Mouse (Mus musculus) cerebellum, adult 9-11 months (tissue): ENCODE data around the gene Rsad2.
"Not testable (repeated sequence)": the region's sequence is repeated elsewhere in the genome, so short reads cannot be mapped to it uniquely, and the experiment has no call there.

Source experiments
- DNase-seq: peaks from one replicate; pipeline ENCODE4 v3.0.0; 2022

Gene Rsad2

GRCm38 (mm10) chr12:26444511-26444910, 11.7 kb downstream of the Rsad2 start:
- no peak for DNase-seq

GRCm38 (mm10) chr12:26444054-26444453, 12.2 kb downstream of the Rsad2 start:
- peak; percentile 34 for DNase-seq

- DNase-seq = no peak
These were observed 16.9 kb downstream of the Rsad2 start for GRCm38 (mm10) chr12:26439366-26439765.

- DNase-seq = no peak
These were observed 18.3 kb downstream of the Rsad2 start for GRCm38 (mm10) chr12:26437950-26438349.

GRCm38 (mm10) chr12:26436334-26436733, 19.9 kb downstream of the Rsad2 start:
- no peak for DNase-seq

- DNase-seq = not testable (repeated sequence)
These were observed 27.5 kb downstream of the Rsad2 start for GRCm38 (mm10) chr12:26428771-26429170.

- DNase-seq = no peak
These were observed 31.4 kb downstream of the Rsad2 start for GRCm38 (mm10) chr12:26424841-26425240.

- no peak for DNase-seq
These were observed 37.9 kb downstream of the Rsad2 start for GRCm38 (mm10) chr12:26418322-26418721.

- DNase-seq = peak; percentile 16
These were observed 39.5 kb downstream of the Rsad2 start for GRCm38 (mm10) chr12:26416636-26417295.

GRCm38 (mm10) chr12:26415104-26415771, 41.0 kb downstream of the Rsad2 start, which contains the start of gene Rnf144a:
Gene Rnf144a (minus strand): TSS chr12:26415254.
- DNase-seq = peak; percentile 90

GRCm38 (mm10) chr12:26414451-26415103, 41.7 kb downstream of the Rsad2 start:
- DNase-seq = peak; percentile 77

GRCm38 (mm10) chr12:26413961-26414411, 42.3 kb downstream of the Rsad2 start:
- DNase-seq = peak; percentile 48

- DNase-seq = peak; percentile 32
These were observed 43.5 kb downstream of the Rsad2 start for GRCm38 (mm10) chr12:26412802-26413201.

GRCm38 (mm10) chr12:26411841-26412450, 44.3 kb downstream of the Rsad2 start:
- peak; percentile 17 for DNase-seq

GRCm38 (mm10) chr12:26410443-26410842, 45.8 kb downstream of the Rsad2 start:
- DNase-seq = no peak

GRCm38 (mm10) chr12:26408707-26409106, 47.5 kb downstream of the Rsad2 start:
- peak; percentile 33 for DNase-seq

- peak; percentile 74 for DNase-seq
These were observed 51.2 kb downstream of the Rsad2 start for GRCm38 (mm10) chr12:26404781-26405702.

GRCm38 (mm10) chr12:26403372-26404125, 52.7 kb downstream of the Rsad2 start:
- peak; percentile 93 for DNase-seq

- DNase-seq = no peak
These were observed 54.4 kb downstream of the Rsad2 start for GRCm38 (mm10) chr12:26401696-26402470.

- no peak for DNase-seq
These were observed 55.0 kb downstream of the Rsad2 start for GRCm38 (mm10) chr12:26401254-26401653.

- no peak for DNase-seq
These were observed 55.5 kb downstream of the Rsad2 start for GRCm38 (mm10) chr12:26400762-26401161.
